Mouse (Mus musculus) heart, adult 2 months (tissue): ENCODE data around the gene Lefty1. TPM values are rescaled to one million over a fixed set of nuclear protein-coding genes. Genes with fewer than 3 reads are reported as not detected.
A peak's percentile ranks its signal among the peaks of the same experiment; 100 is the strongest.

Experiments
- DNase-seq, 2 experiments: peaks; one replicate each; pipeline ENCODE4 v3.0.0; 2021
- H3K27ac ChIP-seq: fragments of 200-600 bp; 2 replicates; pipeline ENCODE4 v1.8.1; 2022
- H3K27me3 ChIP-seq: fragments of 200-500 bp; 2 replicates; pipeline ENCODE4 v1.6.1; 2012; ENCODE audit warnings: mild to moderate bottlenecking, low read length, inconsistent platforms, mixed read lengths; ENCODE audit not compliant: control insufficient read depth, insufficient read depth
- H3K36me3 ChIP-seq: fragments of 200-500 bp; 2 replicates; pipeline ENCODE4 v1.6.1; 2012; ENCODE audit warnings: low read length, inconsistent platforms; ENCODE audit not compliant: control insufficient read depth, insufficient read depth
- H3K4me1 ChIP-seq: fragments of 200-500 bp; 2 replicates; pipeline ENCODE4 v1.6.1; 2011; ENCODE audit warnings: low read length; ENCODE audit not compliant: control insufficient read depth, insufficient read depth
- H3K4me3 ChIP-seq: fragments of 200-600 bp; 2 replicates; pipeline ENCODE4 v1.8.1; 2022
- H3K79me2 ChIP-seq: fragments of 200-500 bp; replicated peaks from 2 replicates; pipeline ENCODE4 v1.6.1; 2012; ENCODE audit warnings: mild to moderate bottlenecking, inconsistent platforms, low read length, moderate library complexity, mixed read lengths; ENCODE audit not compliant: control insufficient read depth, insufficient read depth
- H3K9ac ChIP-seq: fragments of 200-500 bp; 2 replicates; pipeline ENCODE4 v1.6.1; 2012; ENCODE audit warnings: low read depth, mild to moderate bottlenecking, control low read depth, inconsistent platforms, low read length, mixed read lengths
- CTCF ChIP-seq: fragments of 200-600 bp; IDR thresholded peaks from 2 replicates; pipeline ENCODE4 v1.8.1; 2022; ENCODE audit warnings: antibody characterized with exemption, mild to moderate bottlenecking, moderate library complexity
- EP300 ChIP-seq: fragments of 200-500 bp; IDR thresholded peaks from 2 replicates; pipeline ENCODE4 v1.6.1; 2011; ENCODE audit warnings: low read depth, low read length, control low read depth; ENCODE audit not compliant: insufficient read depth
- POLR2A ChIP-seq: fragments of 200-500 bp; IDR thresholded peaks from 2 replicates; pipeline ENCODE4 v1.6.1; 2011; ENCODE audit warnings: mild to moderate bottlenecking, low read depth, low read length, control low read depth; ENCODE audit not compliant: insufficient read depth
- WGBS: fragments of 180-500 bp; shearing (Covaris S2); methylation state at CpG from one replicate; pipeline ENCODE4 v1.1.7; 2018; 5-methylcytosine and 5-hydroxymethylcytosine counted together
- intact Hi-C: fragments of 180-260 bp; cut with DNase I; formaldehyde crosslinking; loops from one replicate; pipeline ENCODE4 v1.15.1; 2025
- polyA plus RNA-seq: library from polyadenylated mRNA; depleted of rRNA; stranded (reverse); fragments of >200 nt; gene quantifications from 2 replicates; pipeline ENCODE4 v1.2.3, GENCODE M21; 2012
- total RNA-seq, 2 experiments: library from RNA; stranded (reverse); gene quantifications; 2 replicates each; pipeline ENCODE4 v1.2.3; 2021

Lefty1 gene
- total and polyA plus RNA-seq, 3 experiments: 0.41 to 3.0 (median 0.57) TPM

- H3K9ac ChIP-seq: no peak overlapping the region
- no peaks in the 10 kb centered on the region for H3K36me3 ChIP-seq
- no peaks in the 10 kb centered on the region for H3K79me2 ChIP-seq
- TF ChIP-seq CTCF (peak; percentile 90), POLR2A (no peak)
- DNase-seq: no peak
- 4% methylated on average over 4 of the region's 4 CpGs for WGBS
- H3K27ac ChIP-seq: no peak overlapping the region
- H3K4me1 ChIP-seq: peaks cover 3% of the 10 kb centered on the region
- H3K27me3 ChIP-seq: no peaks in the 10 kb centered on the region
- no peak overlapping the region for H3K4me3 ChIP-seq
- intact Hi-C loops: loop anchor here (1.0 to 10.0 kb wide), 2 partner anchors 73 to 144 kb away; no protein-coding TSS in a partner anchor
Observed at GRCm38 (mm10) chr1:180901107-180901506, 33.7 kb upstream of the Lefty1 start.

GRCm38 (mm10) chr1:180902915-180903314 is 31.9 kb upstream of the Lefty1 start:
- Histone ChIP-seq H3K4me1 (peaks cover 3% of the 10 kb centered on the region), H3K79me2 (no peaks in the 10 kb centered on the region), H3K36me3 (no peaks in the 10 kb centered on the region), H3K4me3 (no peak overlapping the region), H3K9ac (no peak overlapping the region), H3K27me3 (no peaks in the 10 kb centered on the region), H3K27ac (no peak overlapping the region)
- TF ChIP-seq POLR2A: no peak
- TF ChIP-seq CTCF: no peak
- TF ChIP-seq EP300: no peak
- DNase-seq: peak in 1 of 2 experiments; percentile 31
- WGBS: 33% methylated on average over 5 of the region's 5 CpGs
- intact Hi-C loops: loop anchor here (10.0 kb wide), 1 partner anchor 142 kb away; no protein-coding TSS in a partner anchor

DNA sequence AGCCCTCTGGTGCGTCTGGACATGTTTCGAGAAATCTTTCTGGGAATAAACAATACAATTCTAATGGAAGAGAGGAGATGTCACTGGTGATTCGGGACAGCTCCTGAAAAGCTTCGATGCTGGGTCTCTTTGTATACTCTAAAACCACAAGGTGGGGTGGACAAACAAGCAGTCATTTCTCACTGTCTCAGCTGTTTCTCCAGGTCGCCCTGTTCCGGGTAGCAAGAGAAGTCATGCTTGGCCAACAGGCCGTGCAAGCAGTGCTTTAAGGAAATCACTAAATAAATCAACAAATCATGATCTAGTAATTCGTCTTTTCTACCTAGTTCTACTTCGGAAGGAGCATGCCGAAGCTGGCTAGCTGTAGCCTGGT is 31.2 kb upstream of the Lefty1 start:
- DNase-seq: no peak
- peaks cover 3% of the 10 kb centered on the region for H3K4me1 ChIP-seq
- H3K27me3 ChIP-seq: no peaks in the 10 kb centered on the region
- H3K79me2 ChIP-seq: no peaks in the 10 kb centered on the region
- 34% methylated on average over 10 of the region's 10 CpGs for WGBS
- H3K36me3 ChIP-seq: no peaks in the 10 kb centered on the region
- H3K9ac ChIP-seq: peak overlapping the region; percentile 48
- peak overlapping the region; percentile 83 for H3K4me3 ChIP-seq
- H3K27ac ChIP-seq: peak overlapping the region; percentile 84
- TF ChIP-seq EP300 (no peak), POLR2A (no peak), CTCF (no peak)
- intact Hi-C loops: loop anchor here (2.0 to 10.0 kb wide), 2 partner anchors 39 to 141 kb away; partner anchors contain the start of gene Tmem63a

DNA sequence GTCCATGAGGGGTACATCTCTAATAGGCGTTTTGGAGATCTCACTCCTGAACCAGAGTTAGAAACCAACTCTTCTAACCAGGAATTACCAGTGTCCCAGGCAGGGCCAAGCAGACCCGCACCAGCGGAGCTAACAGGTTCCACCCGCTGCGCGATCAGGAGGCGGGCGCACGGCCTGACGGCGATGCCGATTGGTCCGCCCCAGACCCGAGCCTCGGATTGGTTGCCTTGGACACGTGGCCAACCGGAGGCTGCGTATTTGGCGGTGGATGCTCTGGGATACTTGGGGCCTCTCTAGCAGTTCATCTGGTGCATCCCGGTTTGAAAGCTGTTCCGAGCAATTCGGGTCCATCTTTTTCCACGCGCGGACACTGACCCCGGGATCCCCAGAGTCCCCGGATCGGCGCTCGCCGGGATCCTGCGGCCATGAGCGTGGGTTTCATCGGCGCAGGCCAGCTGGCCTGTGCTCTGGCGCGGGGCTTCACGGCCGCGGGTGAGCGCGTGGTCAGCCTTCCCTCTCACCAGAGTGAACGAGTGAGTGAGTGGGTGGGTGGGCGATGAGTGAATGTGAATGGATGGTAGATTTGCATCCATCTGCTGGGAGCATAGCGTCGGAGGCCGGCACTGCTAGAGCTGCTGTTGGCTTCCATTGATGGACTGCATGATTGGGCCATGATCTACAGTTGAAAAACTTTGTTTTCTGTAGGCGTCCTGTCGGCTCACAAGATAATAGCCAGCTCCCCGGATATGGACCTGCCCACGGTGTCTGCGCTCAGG is 30.6 kb upstream of the Lefty1 start, which contains the start of gene Pycr2:
TSS of gene Pycr2 (plus strand) at position 255 of the 776 bp plus-strand sequence.
- Histone ChIP-seq H3K27ac (peak within 1 kb of the TSS; percentile 84), H3K4me1 (peaks cover 3% of the 10 kb centered on the region), H3K36me3 (no peaks in the 10 kb centered on the region), H3K9ac (peak within 1 kb of the TSS; percentile 74), H3K79me2 (no peaks in the 10 kb centered on the region), H3K27me3 (no peaks in the 10 kb centered on the region), H3K4me3 (peak within 1 kb of the TSS; percentile 83)
- DNase-seq: peak; percentile 94
- TF ChIP-seq EP300 (no peak), POLR2A (peak; percentile 93)
- WGBS: under 1% methylated on average over 52 of the region's 52 CpGs
- intact Hi-C loops: loop anchor here (2.0 to 10.0 kb wide), 2 partner anchors 39 to 141 kb away; partner anchors contain the start of gene Tmem63a

GRCm38 (mm10) chr1:180904815-180905080 is 30.1 kb upstream of the Lefty1 start:
- H3K79me2 ChIP-seq: no peaks in the 10 kb centered on the region
- H3K9ac ChIP-seq: peak overlapping the region; percentile 74
- peak overlapping the region; percentile 75; the same call in 1 of the 2 replicates for H3K27ac ChIP-seq
- DNase-seq: no peak
- peaks cover 3% of the 10 kb centered on the region for H3K4me1 ChIP-seq
- TF ChIP-seq CTCF: no peak
- no peak for TF ChIP-seq EP300
- no peak for TF ChIP-seq POLR2A
- intact Hi-C loops: loop anchor here (2.0 to 10.0 kb wide), 2 partner anchors 38 to 140 kb away; partner anchors contain the start of gene Tmem63a
- H3K4me3 ChIP-seq: peak overlapping the region; percentile 83
- H3K27me3 ChIP-seq: no peaks in the 10 kb centered on the region
- H3K36me3 ChIP-seq: no peaks in the 10 kb centered on the region
- 7% methylated on average over 5 of the region's 5 CpGs for WGBS

DNA sequence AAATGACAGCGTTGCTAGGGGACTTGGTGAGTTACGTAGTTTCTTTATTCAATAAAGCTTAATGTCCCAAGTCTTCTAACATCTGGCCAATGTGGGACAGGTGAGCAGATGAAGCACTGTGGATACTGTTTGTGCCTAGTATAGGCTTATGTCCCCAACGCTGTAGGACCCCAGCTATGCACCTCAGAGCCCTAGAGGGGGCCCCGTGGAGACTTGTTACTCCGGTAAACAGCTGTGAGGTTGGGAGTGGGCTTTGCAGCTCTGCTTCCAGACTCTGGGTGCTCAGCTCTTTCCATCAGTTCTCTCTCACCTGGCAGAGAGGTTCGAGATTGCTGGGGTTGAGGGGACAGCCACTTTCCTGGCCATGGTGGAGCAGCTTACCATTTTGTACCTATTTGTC is 29.5 kb upstream of the Lefty1 start:
- intact Hi-C loops: loop anchor here (2.0 to 10.0 kb wide), 2 partner anchors 37 to 139 kb away; partner anchors contain the start of gene Tmem63a

More for the DNA sequence above, 29.5 kb upstream of the Lefty1 start:
- no peak overlapping the region for H3K9ac ChIP-seq
- 75% methylated on average over 6 of the region's 6 CpGs for WGBS
- DNase-seq: no peak
- TF ChIP-seq POLR2A (no peak), CTCF (no peak), EP300 (no peak)
- H3K27me3 ChIP-seq: no peaks in the 10 kb centered on the region
- H3K36me3 ChIP-seq: no peaks in the 10 kb centered on the region
- H3K4me3 ChIP-seq: no peak overlapping the region
- H3K27ac ChIP-seq: no peak overlapping the region
- H3K79me2 ChIP-seq: no peaks in the 10 kb centered on the region
- peaks cover 3% of the 10 kb centered on the region for H3K4me1 ChIP-seq
